Comparison of ENCODE assay signal across 9 mouse cellular contexts in genomic region chr1:152368311-152369088, GRCm38 (mm10). TPM values are rescaled to one million over a fixed set of nuclear protein-coding genes. Genes with fewer than 3 reads are reported as not detected.
DNase-seq lines count a peak whose midpoint lies in the region; ATAC-seq and TF ChIP-seq lines count a peak whose summit lies in the region.
"Had no signal": no experiment of that assay in that cellular context is flagged by ENCODE, and none has a peak within 500 bp of the region (broad histone marks: within the 10 kb centered on the region; RNA-seq: fewer than 3 reads in every experiment).

No protein-coding gene starts in this region.

- WGBS in kidney, postnatal 0 days: 42% methylated on average over 13 of the region's 13 CpGs
- WGBS in heart, embryonic 16.5 days: 35% methylated on average over 13 of the region's 13 CpGs
- 57% methylated on average over 13 of the region's 13 CpGs for WGBS in olfactory bulb, adult 2 months

- no peak overlapping the region for H3K27ac ChIP-seq in kidney, postnatal 0 days
- peak overlapping the region; percentile 77 for H3K27ac ChIP-seq in heart, embryonic 16.5 days (ENCODE audit: low read length)
- H3K27ac ChIP-seq in olfactory bulb, adult 2 months (ENCODE audit: insufficient read depth, low read depth, low read length): peak overlapping the region; percentile 5; the same call in 1 of the 2 replicates
- H3K27ac ChIP-seq: neural tube, embryonic 12.5 days had no signal

- no peaks in the 10 kb centered on the region for H3K27me3 ChIP-seq in kidney, postnatal 0 days (ENCODE audit: insufficient read depth, low read length)
- H3K27me3 ChIP-seq in heart, embryonic 16.5 days (ENCODE audit: control insufficient read depth, insufficient read depth, low read length): no peaks in the 10 kb centered on the region
- H3K27me3 ChIP-seq: neural tube, embryonic 12.5 days had no signal

- no peaks in the 10 kb centered on the region for H3K4me1 ChIP-seq in kidney, postnatal 0 days (replicated peaks; ENCODE audit: insufficient read depth, low read length)
- H3K4me1 ChIP-seq in heart, embryonic 16.5 days (ENCODE audit: control insufficient read depth, insufficient read depth, low read length): peaks cover 10% of the 10 kb centered on the region
- H3K4me1 ChIP-seq in olfactory bulb, adult 2 months (ENCODE audit: control insufficient read depth, insufficient read depth, low read length): peaks cover 2% of the 10 kb centered on the region; the same call in 1 of the 2 replicates

- H3K9me3 ChIP-seq in kidney, postnatal 0 days (replicated peaks; ENCODE audit: low read length): no peaks in the 10 kb centered on the region
- no peaks in the 10 kb centered on the region for H3K9me3 ChIP-seq in heart, embryonic 16.5 days (replicated peaks; ENCODE audit: control insufficient read depth, low read length)
- H3K9me3 ChIP-seq: neural tube, embryonic 12.5 days had no signal

- H3K9ac ChIP-seq in kidney, postnatal 0 days (ENCODE audit: low read depth, low read length): no peak overlapping the region
- H3K9ac ChIP-seq in heart, embryonic 16.5 days (ENCODE audit: low read length): peak overlapping the region; percentile 33; the same call in 1 of the 2 replicates
- H3K9ac ChIP-seq: neural tube, embryonic 12.5 days had no signal

- no peak overlapping the region for H3K4me3 ChIP-seq in kidney, postnatal 0 days (replicated peaks; ENCODE audit: low read depth, low read length)
- peak overlapping the region; percentile 27 for H3K4me3 ChIP-seq in heart, embryonic 16.5 days (ENCODE audit: low read length)
- no peak overlapping the region for H3K4me3 ChIP-seq in olfactory bulb, adult 2 months (ENCODE audit: insufficient read depth, low read depth, low read length)
- H3K4me3 ChIP-seq: neural tube, embryonic 12.5 days had no signal

- TF ChIP-seq CTCF in kidney, postnatal 0 days (IDR thresholded peaks at IDR 0.05; ENCODE audit: low read depth): peak; percentile 39; the same call in 1 of the 2 replicates
- no peak for TF ChIP-seq CTCF in olfactory bulb, adult 2 months (IDR thresholded peaks at IDR 0.05; ENCODE audit: insufficient read depth, low read depth, low read length)

- no peak for ATAC-seq in kidney, postnatal 0 days (replicated peaks; ENCODE audit: low FRiP score, low read depth)
- ATAC-seq in heart, embryonic 16.5 days (replicated peaks; ENCODE audit: extremely low read depth, insufficient read depth, low FRiP score): peak; percentile 79
- no peak for ATAC-seq in erythroid progenitor cell, adult 5-6 weeks (replicated peaks; ENCODE audit: low FRiP score, poor library complexity, severe bottlenecking)

- 0 out of 2 replicates have a peak, but pooled peaks cover 4% of the 10 kb centered on the region for H3K36me3 ChIP-seq in kidney, postnatal 0 days (ENCODE audit: insufficient read depth, low read length)
- peaks cover 5% of the 10 kb centered on the region; the same call in 1 of the 2 replicates for H3K36me3 ChIP-seq in heart, embryonic 16.5 days (ENCODE audit: control insufficient read depth, insufficient read depth)
- H3K36me3 ChIP-seq: neural tube, embryonic 12.5 days had no signal

- TF ChIP-seq POLR2A in olfactory bulb, adult 2 months (IDR thresholded peaks at IDR 0.05; ENCODE audit: insufficient read depth, low read depth, low read length): no peak

- no peak overlapping the region for H3K4me2 ChIP-seq in kidney, postnatal 0 days (ENCODE audit: low read length)
- H3K4me2 ChIP-seq in heart, embryonic 16.5 days (ENCODE audit: low read depth, low read length): peak overlapping the region; percentile 55
- H3K4me2 ChIP-seq: neural tube, embryonic 12.5 days had no signal

- peak; percentile 7 for DNase-seq in adrenal gland, postnatal 14 days
- DNase-seq in adrenal gland, postnatal 10 days: no peak
- peak; percentile 54 for DNase-seq in kidney, postnatal 0 days (ENCODE audit: low spot score)
- DNase-seq in kidney, postnatal 25 days: no peak
- DNase-seq in thymus, postnatal 10 days (ENCODE audit: low spot score in 2 of 2): no peak

RNA-seq across cellular contexts. Expression of gene Tsen15, which starts 18.0 kb away (rescaled TPM):
- 24.2 and 25.6 TPM in 2 replicates for total RNA-seq in adrenal gland, postnatal 14 days (2021)
- 10 to 100 TPM; 25.8 to 27.8 TPM for total RNA-seq in adrenal gland, postnatal 10 days (2021)
- 73.4 and 81.7 TPM in 2 replicates for polyA plus RNA-seq in kidney, postnatal 0 days (2015; fragmentation: Nextera tagmentation; extraction: Ambion mirVana)
- polyA plus RNA-seq in heart, embryonic 16.5 days (2015; fragmentation: Nextera tagmentation; extraction: Ambion mirVana): 46.3 and 50.4 TPM in 2 replicates
- not detected in 2 replicates for polyA plus RNA-seq in olfactory bulb, adult 2 months (2012; ENCODE audit: insufficient read depth, insufficient read length, low replicate concordance, missing spikeins)
- 35.2 and 41.4 TPM in 2 replicates for total RNA-seq in erythroid progenitor cell, adult 5-6 weeks (2015; ENCODE audit: low replicate concordance)
- 16.1 and 32.6 TPM in 2 replicates for total RNA-seq in erythroid progenitor cell, adult 5-6 weeks (2017; ENCODE audit: low replicate concordance)

RNA-seq across cellular contexts. Expression of gene Colgalt2, which starts 31.1 kb away (rescaled TPM):
- 3.5 and 3.7 TPM in 2 replicates for total RNA-seq in adrenal gland, postnatal 14 days (2021)
- 1 to 10 TPM; 2.6 to 3.2 TPM for total RNA-seq in adrenal gland, postnatal 10 days (2021)
- polyA plus RNA-seq in kidney, postnatal 0 days (2015; fragmentation: Nextera tagmentation; extraction: Ambion mirVana): 3.1 and 3.3 TPM in 2 replicates
- 2.0 and 2.3 TPM in 2 replicates for polyA plus RNA-seq in heart, embryonic 16.5 days (2015; fragmentation: Nextera tagmentation; extraction: Ambion mirVana)
- not detected in 2 replicates for polyA plus RNA-seq in olfactory bulb, adult 2 months (2012; ENCODE audit: insufficient read depth, insufficient read length, low replicate concordance, missing spikeins)
- not detected in 2 replicates for total RNA-seq in erythroid progenitor cell, adult 5-6 weeks (2015; ENCODE audit: low replicate concordance)
- total RNA-seq in erythroid progenitor cell, adult 5-6 weeks (2017; ENCODE audit: low replicate concordance): not detected in 2 replicates

Comparison
In these comparisons a context has a peak if more than half of its experiments do, and no peak if none do; other contexts are left out.
1. DNase-seq: peak in adrenal gland, postnatal 14 days (single experiment) and kidney, postnatal 0 days (single experiment); none in adrenal gland, postnatal 10 days (single experiment), kidney, postnatal 25 days (0 of 2) and thymus, postnatal 10 days (0 of 2).